Mouse (Mus musculus) limb, embryonic 14.5 days (tissue): ENCODE data around the gene Nacc1. TPM values are rescaled to one million over a fixed set of nuclear protein-coding genes. Genes with fewer than 3 reads are reported as not detected.

Experiments used
- ATAC-seq: fragments of 200-750 bp; cut with Nextera tagmentation; 2 replicates; pipeline ENCODE4 v1.8.0; 2017; ENCODE audit warnings: low read depth, moderate number of reproducible peaks, moderate TSS enrichment; ENCODE audit not compliant: low FRiP score
- DNase-seq: peaks from one replicate; pipeline ENCODE4 v3.0.0-alpha.2; 2015; ENCODE audit warnings: low spot score
- H3K27ac ChIP-seq: fragments of 300-500 bp; sonication (generic); replicated peaks from 2 replicates; pipeline ENCODE4 v1.5.1; 2014; ENCODE audit warnings: low read depth, mild to moderate bottlenecking, low read length, moderate library complexity, mixed read lengths
- H3K27me3 ChIP-seq: fragments of 300-500 bp; sonication (generic); 2 replicates; pipeline ENCODE4 v1.6.1; 2014; ENCODE audit warnings: low read length, mixed read lengths; ENCODE audit not compliant: control insufficient read depth, insufficient read depth
- H3K36me3 ChIP-seq: fragments of 300-500 bp; sonication (generic); 2 replicates; pipeline ENCODE4 v1.6.1; 2014; ENCODE audit warnings: mild to moderate bottlenecking, low read length, moderate library complexity, mixed read lengths; ENCODE audit not compliant: control insufficient read depth, insufficient read depth
- H3K4me1 ChIP-seq: fragments of 300-500 bp; sonication (generic); 2 replicates; pipeline ENCODE4 v1.6.1; 2014; ENCODE audit warnings: antibody characterized with exemption, low read length, mixed read lengths; ENCODE audit not compliant: control insufficient read depth, insufficient read depth
- H3K4me2 ChIP-seq: fragments of 300-500 bp; sonication (generic); replicated peaks from 2 replicates; pipeline ENCODE4 v1.6.1; 2014; ENCODE audit warnings: low read depth, mild to moderate bottlenecking, low read length, moderate library complexity; ENCODE audit not compliant: severe bottlenecking
- H3K4me3 ChIP-seq: fragments of 300-500 bp; sonication (generic); replicated peaks from 2 replicates; pipeline ENCODE4 v1.5.1; 2014; ENCODE audit warnings: low read length
- H3K9ac ChIP-seq: fragments of 300-500 bp; sonication (generic); 2 replicates; pipeline ENCODE4 v1.6.1; 2014; ENCODE audit warnings: mild to moderate bottlenecking, low read depth, low read length, moderate library complexity; ENCODE audit not compliant: severe bottlenecking
- H3K9me3 ChIP-seq: fragments of 300-500 bp; sonication (generic); 2 replicates; pipeline ENCODE4 v1.6.1; 2016; ENCODE audit warnings: low read length; ENCODE audit not compliant: control insufficient read depth
- POLR2A ChIP-seq: fragments of 200-500 bp; IDR thresholded peaks from 2 replicates; pipeline ENCODE4 v1.8.0; 2012; ENCODE audit warnings: inconsistent platforms, mild to moderate bottlenecking, moderate library complexity, borderline replicate concordance; ENCODE audit not compliant: insufficient read depth, insufficient read length; ENCODE audit errors: extremely low read depth
- WGBS: fragments of 180-500 bp; shearing (Covaris S2); extraction: QIAGEN DNeasy Blood & Tissue Kit; methylation state at CpG from one replicate; pipeline ENCODE4 v1.1.7; 2014; 5-methylcytosine and 5-hydroxymethylcytosine counted together
- polyA plus RNA-seq, 2 experiments: library from polyadenylated mRNA; depleted of rRNA in 1 of 2; stranded (reverse) in 1 of 2; unstranded in 1 of 2; fragments of >200 nt; fragmentation: Nextera tagmentation in 1 of 2; extraction: Ambion mirVana in 1 of 2; gene quantifications; 2 replicates each; pipeline versions ENCODE4 v1.2.1 to v1.2.3; 2012 to 2014

Gene Nacc1
- polyA plus RNA-seq, 2 experiments, result 18.5 to 68.8 TPM

DNA sequence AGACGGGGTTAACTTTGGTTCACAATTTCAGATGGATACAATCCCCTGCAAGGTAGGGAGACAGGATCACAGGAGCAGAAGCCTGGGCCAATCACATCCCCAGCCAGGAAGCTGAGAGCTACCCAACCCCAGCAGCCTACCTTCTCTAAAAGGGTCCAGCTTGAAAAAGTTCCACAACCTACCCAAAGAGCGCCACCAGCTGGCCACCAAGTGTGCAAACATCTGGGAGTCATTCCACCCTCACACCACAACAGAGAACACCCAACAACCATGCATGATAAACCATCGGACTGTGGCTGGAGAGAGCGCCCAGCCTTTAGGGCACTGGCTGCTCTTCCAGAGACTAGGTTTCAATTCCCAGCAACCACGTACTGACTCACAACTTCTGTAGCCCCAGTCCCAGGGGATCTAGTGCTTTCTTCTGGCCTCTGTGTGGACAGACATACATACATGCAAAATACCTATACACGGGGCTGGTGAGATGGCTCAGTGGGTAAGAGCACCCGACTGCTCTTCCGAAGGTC lies 66.5 kb downstream of the Nacc1 start:
- WGBS, result 68% methylated on average over 8 of the region's 8 CpGs
- no peak for ATAC-seq

More for the DNA sequence above, 66.5 kb downstream of the Nacc1 start:
- Histone ChIP-seq H3K4me3 (no peak overlapping the region), H3K4me1 (peaks cover 1% of the 10 kb centered on the region; the same call in 1 of the 2 replicates), H3K9ac (no peak overlapping the region), H3K27me3 (no peaks in the 10 kb centered on the region), H3K9me3 (no peaks in the 10 kb centered on the region), H3K27ac (no peak overlapping the region), H3K36me3 (no peaks in the 10 kb centered on the region), H3K4me2 (no peak overlapping the region)
- no peak for TF ChIP-seq POLR2A
- DNase-seq, result no peak

Other genes starting within 250 kb of the Nacc1 start
- 33.3 and 38.2 TPM in 2 replicates for gene Ier2, start 25.0 kb downstream of the Nacc1 start, polyA plus RNA-seq (2012; rRNA removed)
- 66.0 and 70.1 TPM in 2 replicates for gene Ier2, start 25.0 kb downstream of the Nacc1 start, polyA plus RNA-seq (2014; fragmentation: Nextera tagmentation; extraction: Ambion mirVana)
- 144 and 158 TPM in 2 replicates for gene Trmt1, start 1.6 kb downstream of the Nacc1 start, polyA plus RNA-seq (2012; rRNA removed)
- gene Trmt1, start 1.6 kb downstream of the Nacc1 start, polyA plus RNA-seq (2014; fragmentation: Nextera tagmentation; extraction: Ambion mirVana), result 71.0 and 71.7 TPM in 2 replicates
- 7.1 and 7.6 TPM in 2 replicates for gene Lyl1, start 13.6 kb upstream of the Nacc1 start, polyA plus RNA-seq (2012; rRNA removed)
- 5.6 and 6.2 TPM in 2 replicates for gene Lyl1, start 13.6 kb upstream of the Nacc1 start, polyA plus RNA-seq (2014; fragmentation: Nextera tagmentation; extraction: Ambion mirVana)
- 4.3 and 4.8 TPM in 2 replicates for gene G430095P16Rik, start 35.1 kb upstream of the Nacc1 start, polyA plus RNA-seq (2012; rRNA removed)
- 5.7 and 6.0 TPM in 2 replicates for gene G430095P16Rik, start 35.1 kb upstream of the Nacc1 start, polyA plus RNA-seq (2014; fragmentation: Nextera tagmentation; extraction: Ambion mirVana)
- 81.2 and 97.7 TPM in 2 replicates for gene Nfix, start 112.5 kb upstream of the Nacc1 start, polyA plus RNA-seq (2012; rRNA removed)
- gene Nfix, start 112.5 kb upstream of the Nacc1 start, polyA plus RNA-seq (2014; fragmentation: Nextera tagmentation; extraction: Ambion mirVana), result 100 and 108 TPM in 2 replicates
- 5.7 and 5.9 TPM in 2 replicates for gene Dand5, start 135.0 kb upstream of the Nacc1 start, polyA plus RNA-seq (2012; rRNA removed)
- 6.4 and 6.9 TPM in 2 replicates for gene Dand5, start 135.0 kb upstream of the Nacc1 start, polyA plus RNA-seq (2014; fragmentation: Nextera tagmentation; extraction: Ambion mirVana)
- gene Gadd45gip1, start 143.7 kb upstream of the Nacc1 start, polyA plus RNA-seq (2012; rRNA removed), result 39.8 and 45.6 TPM in 2 replicates
- 43.2 and 44.9 TPM in 2 replicates for gene Gadd45gip1, start 143.7 kb upstream of the Nacc1 start, polyA plus RNA-seq (2014; fragmentation: Nextera tagmentation; extraction: Ambion mirVana)
- gene Rad23a, start 152.8 kb upstream of the Nacc1 start, polyA plus RNA-seq (2012; rRNA removed), result 82.0 and 82.4 TPM in 2 replicates
- 104 and 109 TPM in 2 replicates for gene Rad23a, start 152.8 kb upstream of the Nacc1 start, polyA plus RNA-seq (2014; fragmentation: Nextera tagmentation; extraction: Ambion mirVana)
- 575 and 831 TPM in 2 replicates for gene Calr, start 159.1 kb upstream of the Nacc1 start, polyA plus RNA-seq (2012; rRNA removed)
- 802 and 827 TPM in 2 replicates for gene Calr, start 159.1 kb upstream of the Nacc1 start, polyA plus RNA-seq (2014; fragmentation: Nextera tagmentation; extraction: Ambion mirVana)
- 105 and 123 TPM in 2 replicates for gene Farsa, start 169.1 kb upstream of the Nacc1 start, polyA plus RNA-seq (2012; rRNA removed)
- gene Farsa, start 169.1 kb upstream of the Nacc1 start, polyA plus RNA-seq (2014; fragmentation: Nextera tagmentation; extraction: Ambion mirVana), result 78.4 and 81.2 TPM in 2 replicates
- 30.5 and 36.9 TPM in 2 replicates for gene Syce2, start 184.2 kb upstream of the Nacc1 start, polyA plus RNA-seq (2012; rRNA removed)
- gene Syce2, start 184.2 kb upstream of the Nacc1 start, polyA plus RNA-seq (2014; fragmentation: Nextera tagmentation; extraction: Ambion mirVana), result 75.3 and 78.4 TPM in 2 replicates
- gene Gcdh, start 206.1 kb upstream of the Nacc1 start, polyA plus RNA-seq (2012; rRNA removed), result 45.8 and 58.9 TPM in 2 replicates
- gene Gcdh, start 206.1 kb upstream of the Nacc1 start, polyA plus RNA-seq (2014; fragmentation: Nextera tagmentation; extraction: Ambion mirVana), result 29.8 and 34.5 TPM in 2 replicates
- gene Klf1, start 214.1 kb upstream of the Nacc1 start, polyA plus RNA-seq (2012; rRNA removed), result 2.5 and 3.0 TPM in 2 replicates
- 1.4 and 2.0 TPM in 2 replicates for gene Klf1, start 214.1 kb upstream of the Nacc1 start, polyA plus RNA-seq (2014; fragmentation: Nextera tagmentation; extraction: Ambion mirVana)
- 18.5 and 20.5 TPM in 2 replicates for gene Dnase2a, start 220.7 kb upstream of the Nacc1 start, polyA plus RNA-seq (2012; rRNA removed)
- gene Dnase2a, start 220.7 kb upstream of the Nacc1 start, polyA plus RNA-seq (2014; fragmentation: Nextera tagmentation; extraction: Ambion mirVana), result 13.8 and 15.4 TPM in 2 replicates
- 0.36 and 0.50 TPM in 2 replicates for gene Mast1, start 249.5 kb upstream of the Nacc1 start, polyA plus RNA-seq (2012; rRNA removed)
- gene Mast1, start 249.5 kb upstream of the Nacc1 start, polyA plus RNA-seq (2014; fragmentation: Nextera tagmentation; extraction: Ambion mirVana), result 0.15 and 0.32 TPM in 2 replicates